Mouse (Mus musculus) gastrocnemius, adult 2 months (tissue): Measurements from ENCODE around the gene Crebbp. TPM values are rescaled to one million over a fixed set of nuclear protein-coding genes. Genes with fewer than 3 reads are reported as not detected.
"Not testable (repeated sequence)": the region's sequence is repeated elsewhere in the genome, so short reads cannot be mapped to it uniquely, and the experiment has no call there.

ENCODE experiments used
- DNase-seq: peaks from one replicate; pipeline ENCODE4 v3.0.0; 2022
- H3K27ac ChIP-seq: fragments of 200-600 bp; 2 replicates; pipeline ENCODE4 v1.8.1; 2022; ENCODE audit warnings: mild to moderate bottlenecking
- H3K4me3 ChIP-seq: fragments of 200-600 bp; 2 replicates; pipeline ENCODE4 v1.8.1; 2022; ENCODE audit warnings: mild to moderate bottlenecking, moderate library complexity
- CTCF ChIP-seq: fragments of 200-600 bp; IDR thresholded peaks from 2 replicates; pipeline ENCODE4 v1.8.1; 2022; ENCODE audit warnings: antibody characterized with exemption, mild to moderate bottlenecking, moderate library complexity
- intact Hi-C: fragments of 180-260 bp; cut with DNase I; formaldehyde crosslinking; loops from one replicate; pipeline ENCODE4 v1.15.1; 2025
- total RNA-seq, 2 experiments: library from RNA; stranded (reverse); gene quantifications; 2 replicates each; pipeline ENCODE4 v1.2.3; 2021

Gene Crebbp
- total RNA-seq, 2 experiments from 2014 or later: 40.5 to 41.6 TPM

- no peak overlapping the region for H3K27ac ChIP-seq
- H3K4me3 ChIP-seq: no peak overlapping the region
- no peak for DNase-seq
- TF ChIP-seq CTCF: no peak
- intact Hi-C loops: no loop called here
Measured at GRCm38 (mm10) chr16:4128894-4129293, 84.9 kb downstream of the Crebbp start.

- no peak for TF ChIP-seq CTCF
- intact Hi-C loops: no loop called here
- H3K27ac ChIP-seq: no peak overlapping the region
- DNase-seq: peak; percentile 45
- no peak overlapping the region for H3K4me3 ChIP-seq
Measured at GRCm38 (mm10) chr16:4117072-4117471, 96.7 kb downstream of the Crebbp start.

- TF ChIP-seq CTCF: no peak
- no peak overlapping the region for H3K4me3 ChIP-seq
- DNase-seq: no peak
- H3K27ac ChIP-seq: no peak overlapping the region
- intact Hi-C loops: no loop called here
Measured at GRCm38 (mm10) chr16:4100374-4100773, 113.4 kb downstream of the Crebbp start.

GRCm38 (mm10) chr16:4097521-4097920 lies 116.3 kb downstream of the Crebbp start:
- intact Hi-C loops: no loop called here
- no peak for DNase-seq
- Histone ChIP-seq H3K27ac (no peak overlapping the region), H3K4me3 (no peak overlapping the region)
- no peak for TF ChIP-seq CTCF

- Histone ChIP-seq H3K27ac (no peak overlapping the region), H3K4me3 (no peak overlapping the region)
- TF ChIP-seq CTCF: no peak
- no peak for DNase-seq
- intact Hi-C loops: no loop called here
Measured at GRCm38 (mm10) chr16:4096898-4097297, 116.9 kb downstream of the Crebbp start.

- intact Hi-C loops: no loop called here
- TF ChIP-seq CTCF: no peak
- Histone ChIP-seq H3K4me3 (no peak overlapping the region), H3K27ac (no peak overlapping the region)
- no peak for DNase-seq
Measured at GRCm38 (mm10) chr16:4096141-4096540, 117.7 kb downstream of the Crebbp start.

- intact Hi-C loops: no loop called here
- no peak for DNase-seq
- no peak overlapping the region for H3K27ac ChIP-seq
- no peak overlapping the region for H3K4me3 ChIP-seq
- no peak for TF ChIP-seq CTCF
Measured at GRCm38 (mm10) chr16:4087214-4087913, 126.4 kb downstream of the Crebbp start.

GRCm38 (mm10) chr16:4085851-4086387 lies 127.9 kb downstream of the Crebbp start:
- intact Hi-C loops: no loop called here
- H3K27ac ChIP-seq: no peak overlapping the region
- no peak for TF ChIP-seq CTCF
- no peak for DNase-seq
- H3K4me3 ChIP-seq: no peak overlapping the region

- no peak overlapping the region for H3K27ac ChIP-seq
- H3K4me3 ChIP-seq: no peak overlapping the region
- no peak for DNase-seq
- intact Hi-C loops: no loop called here
- TF ChIP-seq CTCF: no peak
Measured at GRCm38 (mm10) chr16:4085051-4085450, 128.7 kb downstream of the Crebbp start.

GRCm38 (mm10) chr16:4080419-4080818 lies 133.4 kb downstream of the Crebbp start:
- H3K27ac ChIP-seq, intact Hi-C loops: not testable (repeated sequence)

GRCm38 (mm10) chr16:4079656-4080055 lies 134.1 kb downstream of the Crebbp start:
- TF ChIP-seq CTCF: no peak
- DNase-seq: no peak
- H3K27ac ChIP-seq: no peak overlapping the region
- H3K4me3 ChIP-seq: no peak overlapping the region
- intact Hi-C loops: no loop called here

More at GRCm38 (mm10) chr16:4080419-4080818, 133.4 kb downstream of the Crebbp start:
- not testable (repeated sequence) for DNase-seq, H3K4me3 ChIP-seq

GRCm38 (mm10) chr16:4078302-4078701 lies 135.5 kb downstream of the Crebbp start:
- peak overlapping the region; percentile 98 for H3K27ac ChIP-seq
- peak overlapping the region; percentile 84 for H3K4me3 ChIP-seq
- DNase-seq: peak; percentile 27
- intact Hi-C loops: not testable (repeated sequence)

GRCm38 (mm10) chr16:4077384-4078061 lies 136.3 kb downstream of the Crebbp start, which contains the start of gene Trap1:
TSS of gene Trap1 (minus strand) at chr16:4077827.
- intact Hi-C loops: loop anchor here (1.0 kb wide), 1 partner anchor 137 kb away; no protein-coding TSS in a partner anchor
- peak; percentile 95 for DNase-seq
- no peak for TF ChIP-seq CTCF
- Histone ChIP-seq H3K4me3 (peak within 1 kb of the TSS; percentile 84), H3K27ac (peak within 1 kb of the TSS; percentile 98)
